Mouse (Mus musculus): Measurements from ENCODE around the gene Olfr259. TPM values are rescaled to one million over a fixed set of nuclear protein-coding genes. Genes with fewer than 3 reads are reported as not detected.

Gene Olfr259
- total RNA-seq (2014; rRNA removed) (not detected in 2 replicates), polyA plus RNA-seq (2015; fragmentation: Nextera tagmentation; extraction: Ambion mirVana) (not detected in 2 replicates)

DNA sequence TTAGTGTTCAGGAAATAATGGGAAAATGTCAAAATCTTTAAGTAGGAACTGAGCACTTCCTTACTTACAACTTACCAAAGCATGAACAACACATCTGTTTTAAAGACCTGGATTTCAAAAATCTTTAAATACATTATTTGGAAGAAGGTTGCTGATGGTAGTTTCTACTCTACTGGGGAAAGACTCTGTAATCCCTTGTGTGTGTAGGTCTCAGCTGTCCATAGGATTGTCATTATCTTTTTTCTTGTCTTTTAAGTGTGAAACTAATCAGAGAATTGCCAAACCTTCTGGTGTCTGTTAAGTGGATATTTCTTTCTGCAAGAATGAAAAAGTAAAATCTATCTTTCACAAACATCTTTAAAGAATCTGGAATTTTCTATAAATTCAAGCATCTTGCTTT is at the start of gene Olfr259:
Gene Olfr259, minus strand, starts transcription at position 101 of the 400 bp plus-strand sequence.
- DNase-seq (no peak), ATAC-seq (no peak)
- Histone ChIP-seq H3K9ac (no peak within 1 kb of the TSS), H3K4me3 (ENCODE audit: low read depth, low read length) (no peak within 1 kb of the TSS), H3K27me3 (ENCODE audit: insufficient read depth, low read length) (no peaks in the 10 kb centered on the region), H3K9me3 (ENCODE audit: low read length) (no peaks in the 10 kb centered on the region), H3K4me2 (ENCODE audit: low read depth) (no peak within 1 kb of the TSS), H3K36me3 (ENCODE audit: insufficient read depth) (no peaks in the 10 kb centered on the region), H3K27ac (ENCODE audit: low read depth, low read length) (no peak within 1 kb of the TSS), H3K4me1 (ENCODE audit: insufficient read depth) (no peaks in the 10 kb centered on the region)
- TF ChIP-seq CTCF (IDR thresholded peaks at IDR 0.05; ENCODE audit: low read depth) = no peak

DNA sequence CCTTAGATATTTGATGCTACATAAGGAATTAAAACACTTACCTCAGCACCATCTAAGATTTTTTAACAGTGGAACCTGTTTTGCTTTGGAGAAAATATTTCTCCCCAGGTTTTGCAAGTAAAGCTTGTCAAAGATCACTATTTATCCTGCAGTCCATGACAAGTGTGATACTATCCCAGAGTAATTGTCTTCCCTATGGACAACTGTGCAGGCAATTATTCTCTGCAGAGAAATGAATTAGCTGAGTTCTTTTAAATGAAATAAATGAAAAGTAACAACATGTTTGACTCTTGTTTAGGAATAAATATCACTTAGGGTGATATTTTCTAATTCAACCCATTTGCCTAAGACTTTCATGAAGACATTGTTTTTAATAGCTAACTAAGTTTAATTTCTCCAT is 38.2 kb upstream of the Olfr259 start, which contains the start of gene Olfr1111:
Gene Olfr1111, minus strand, starts transcription at position 101 of the 400 bp plus-strand sequence.
- Histone ChIP-seq H3K36me3 (ENCODE audit: insufficient read depth) (no peaks in the 10 kb centered on the region), H3K9ac (no peak within 1 kb of the TSS), H3K27ac (ENCODE audit: low read depth, low read length) (no peak within 1 kb of the TSS), H3K4me3 (ENCODE audit: low read depth, low read length) (no peak within 1 kb of the TSS), H3K27me3 (ENCODE audit: insufficient read depth, low read length) (no peaks in the 10 kb centered on the region), H3K4me2 (ENCODE audit: low read depth) (no peak within 1 kb of the TSS), H3K4me1 (ENCODE audit: insufficient read depth) (no peaks in the 10 kb centered on the region), H3K9me3 (ENCODE audit: low read length) (no peaks in the 10 kb centered on the region)
- TF ChIP-seq CTCF (IDR thresholded peaks at IDR 0.05; ENCODE audit: low read depth) = no peak
- DNase-seq (no peak), ATAC-seq (no peak)

DNA sequence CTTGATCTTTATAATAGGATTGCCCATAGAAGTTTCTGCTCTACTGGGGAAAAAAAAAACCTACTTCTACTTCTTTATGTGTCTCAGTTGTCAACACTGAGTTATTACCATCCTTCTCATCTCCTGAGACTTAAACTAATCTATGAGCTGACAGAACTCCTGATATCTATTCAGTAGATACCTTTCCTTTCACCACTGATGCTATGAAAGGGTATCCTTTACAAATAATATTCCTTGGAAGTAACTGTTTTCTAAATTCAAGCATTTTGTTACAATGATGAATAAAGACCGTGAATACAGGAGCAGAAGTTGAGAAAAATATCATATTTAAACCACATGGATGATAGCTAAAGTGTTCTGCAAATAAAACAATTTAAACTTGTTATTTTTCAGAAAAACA is 25.8 kb upstream of the Olfr259 start, which contains the start of gene Olfr1110:
Gene Olfr1110, minus strand, starts transcription at position 101 of the 400 bp plus-strand sequence.
- no peaks in the 10 kb centered on the region for H3K9me3 ChIP-seq (ENCODE audit: low read length)

DNA sequence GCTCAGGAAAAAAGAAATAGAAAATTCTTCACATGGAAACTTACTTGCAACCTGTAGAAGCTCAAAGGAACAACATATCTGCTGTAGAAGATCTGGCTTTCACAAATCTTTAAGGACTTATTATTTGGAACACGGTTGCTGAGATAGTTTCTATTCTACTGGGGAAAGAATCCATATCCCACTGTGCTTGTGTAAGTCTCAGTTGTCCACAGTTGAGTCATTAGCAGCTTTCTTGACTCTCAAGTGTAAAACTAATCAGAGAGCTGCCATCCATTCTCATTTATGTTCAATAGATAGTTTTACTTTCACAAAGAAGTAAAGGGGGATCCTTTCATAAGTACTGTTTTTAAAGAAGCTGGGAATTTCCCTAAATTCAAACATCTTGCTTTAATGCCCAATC is 18.5 kb downstream of the Olfr259 start, which contains the start of gene Olfr1109:
Gene Olfr1109, minus strand, starts transcription at position 101 of the 400 bp plus-strand sequence.
- no peak within 1 kb of the TSS for H3K27ac ChIP-seq (ENCODE audit: low read depth, low read length)
- 38% methylated on average over 1 of the region's 1 CpGs for WGBS
- no peak for TF ChIP-seq CTCF (IDR thresholded peaks at IDR 0.05; ENCODE audit: low read depth)

More for the DNA sequence above, 25.8 kb upstream of the Olfr259 start, which contains the start of gene Olfr1110:
- Histone ChIP-seq H3K27ac (ENCODE audit: low read depth, low read length) (no peak within 1 kb of the TSS), H3K4me1 (ENCODE audit: insufficient read depth) (no peaks in the 10 kb centered on the region), H3K36me3 (ENCODE audit: insufficient read depth) (no peaks in the 10 kb centered on the region), H3K4me3 (ENCODE audit: low read depth, low read length) (no peak within 1 kb of the TSS), H3K4me2 (ENCODE audit: low read depth) (no peak within 1 kb of the TSS), H3K9ac (no peak within 1 kb of the TSS), H3K27me3 (ENCODE audit: insufficient read depth, low read length) (no peaks in the 10 kb centered on the region)
- ATAC-seq (no peak), DNase-seq (no peak)
- WGBS = 75% methylated on average over 1 of the region's 1 CpGs
- TF ChIP-seq CTCF (IDR thresholded peaks at IDR 0.05; ENCODE audit: low read depth) = no peak

DNA sequence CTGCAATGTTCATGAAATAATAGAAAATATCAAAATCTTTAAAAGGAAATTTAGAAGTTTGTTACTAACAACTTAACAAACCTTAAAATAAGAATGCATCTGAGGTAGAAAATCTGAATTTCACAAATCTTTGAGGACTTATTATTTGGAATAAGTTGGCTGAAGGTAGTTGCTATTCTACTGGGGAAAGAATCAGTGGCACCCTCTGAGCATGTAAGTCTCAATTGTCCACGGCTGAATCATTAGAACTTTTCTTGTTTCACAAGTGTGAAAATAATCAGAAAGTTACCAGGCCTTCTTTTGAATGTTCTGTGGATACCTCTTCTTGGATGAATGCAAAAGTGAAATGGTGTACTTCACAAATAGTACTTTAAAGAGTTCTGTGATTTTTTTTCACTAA is 38.6 kb downstream of the Olfr259 start, which contains the start of gene Olfr1107:
Gene Olfr1107, minus strand, starts transcription at position 101 of the 400 bp plus-strand sequence.
- WGBS = 83% methylated on average over 1 of the region's 1 CpGs
- H3K9ac ChIP-seq = no peak within 1 kb of the TSS
- ATAC-seq = no peak
- H3K4me1 ChIP-seq (ENCODE audit: insufficient read depth) = no peaks in the 10 kb centered on the region
- no peaks in the 10 kb centered on the region for H3K9me3 ChIP-seq (ENCODE audit: low read length)
- no peaks in the 10 kb centered on the region for H3K27me3 ChIP-seq (ENCODE audit: insufficient read depth, low read length)
- H3K4me3 ChIP-seq (ENCODE audit: low read depth, low read length) = no peak within 1 kb of the TSS
- DNase-seq = no peak
- H3K36me3 ChIP-seq (ENCODE audit: insufficient read depth) = no peaks in the 10 kb centered on the region
- no peak within 1 kb of the TSS for H3K4me2 ChIP-seq (ENCODE audit: low read depth)
- no peak within 1 kb of the TSS for H3K27ac ChIP-seq (ENCODE audit: low read depth, low read length)
- no peak for TF ChIP-seq CTCF (IDR thresholded peaks at IDR 0.05; ENCODE audit: low read depth)

More for the DNA sequence above, 18.5 kb downstream of the Olfr259 start, which contains the start of gene Olfr1109:
- Histone ChIP-seq H3K4me1 (ENCODE audit: insufficient read depth) (no peaks in the 10 kb centered on the region), H3K9ac (no peak within 1 kb of the TSS), H3K4me2 (ENCODE audit: low read depth) (no peak within 1 kb of the TSS), H3K9me3 (ENCODE audit: low read length) (no peaks in the 10 kb centered on the region), H3K27me3 (ENCODE audit: insufficient read depth, low read length) (no peaks in the 10 kb centered on the region), H3K4me3 (ENCODE audit: low read depth, low read length) (no peak within 1 kb of the TSS), H3K36me3 (ENCODE audit: insufficient read depth) (no peaks in the 10 kb centered on the region)
- no peak for DNase-seq
- ATAC-seq = no peak

Other genes with a start within 250 kb of the Olfr259 start
- not detected in 2 replicates for gene Gm13723, start 239.8 kb downstream of the Olfr259 start, total RNA-seq (2014; rRNA removed)
- not detected in 2 replicates for gene Gm13723, start 239.8 kb downstream of the Olfr259 start, polyA plus RNA-seq (2015; fragmentation: Nextera tagmentation; extraction: Ambion mirVana)
- not detected in 2 replicates for gene Olfr1097, start 222.4 kb downstream of the Olfr259 start, total RNA-seq (2014; rRNA removed)
- gene Olfr1097, start 222.4 kb downstream of the Olfr259 start, polyA plus RNA-seq (2015; fragmentation: Nextera tagmentation; extraction: Ambion mirVana) = not detected in 2 replicates
- gene Olfr1098, start 190.0 kb downstream of the Olfr259 start, total RNA-seq (2014; rRNA removed) = not detected in 2 replicates
- not detected in 2 replicates for gene Olfr1098, start 190.0 kb downstream of the Olfr259 start, polyA plus RNA-seq (2015; fragmentation: Nextera tagmentation; extraction: Ambion mirVana)
- not detected in 2 replicates for gene Olfr1099, start 153.9 kb downstream of the Olfr259 start, total RNA-seq (2014; rRNA removed)
- not detected in 2 replicates for gene Olfr1099, start 153.9 kb downstream of the Olfr259 start, polyA plus RNA-seq (2015; fragmentation: Nextera tagmentation; extraction: Ambion mirVana)
- not detected in 2 replicates for gene Olfr1100, start 134.6 kb downstream of the Olfr259 start, total RNA-seq (2014; rRNA removed)
- gene Olfr1100, start 134.6 kb downstream of the Olfr259 start, polyA plus RNA-seq (2015; fragmentation: Nextera tagmentation; extraction: Ambion mirVana) = not detected in 2 replicates
- not detected in 2 replicates for gene Olfr1101, start 123.3 kb downstream of the Olfr259 start, total RNA-seq (2014; rRNA removed)
- not detected in 2 replicates for gene Olfr1101, start 123.3 kb downstream of the Olfr259 start, polyA plus RNA-seq (2015; fragmentation: Nextera tagmentation; extraction: Ambion mirVana)
- gene Olfr1102, start 116.2 kb downstream of the Olfr259 start, total RNA-seq (2014; rRNA removed) = not detected in 2 replicates
- gene Olfr1102, start 116.2 kb downstream of the Olfr259 start, polyA plus RNA-seq (2015; fragmentation: Nextera tagmentation; extraction: Ambion mirVana) = not detected in 2 replicates
- not detected in 2 replicates for gene Olfr1104, start 87.5 kb downstream of the Olfr259 start, total RNA-seq (2014; rRNA removed)
- gene Olfr1104, start 87.5 kb downstream of the Olfr259 start, polyA plus RNA-seq (2015; fragmentation: Nextera tagmentation; extraction: Ambion mirVana) = not detected in 2 replicates
- not detected in 2 replicates for gene Olfr1105, start 78.0 kb downstream of the Olfr259 start, total RNA-seq (2014; rRNA removed)
- gene Olfr1105, start 78.0 kb downstream of the Olfr259 start, polyA plus RNA-seq (2015; fragmentation: Nextera tagmentation; extraction: Ambion mirVana) = not detected in 2 replicates
- not detected in 2 replicates for gene Olfr1106, start 62.3 kb downstream of the Olfr259 start, total RNA-seq (2014; rRNA removed)
- gene Olfr1106, start 62.3 kb downstream of the Olfr259 start, polyA plus RNA-seq (2015; fragmentation: Nextera tagmentation; extraction: Ambion mirVana) = not detected in 2 replicates
- not detected in 2 replicates for gene Olfr1107, start 38.8 kb downstream of the Olfr259 start, total RNA-seq (2014; rRNA removed)
- gene Olfr1107, start 38.8 kb downstream of the Olfr259 start, polyA plus RNA-seq (2015; fragmentation: Nextera tagmentation; extraction: Ambion mirVana) = not detected in 2 replicates
- not detected in 2 replicates for gene Olfr1109, start 18.6 kb downstream of the Olfr259 start, total RNA-seq (2014; rRNA removed)
- gene Olfr1109, start 18.6 kb downstream of the Olfr259 start, polyA plus RNA-seq (2015; fragmentation: Nextera tagmentation; extraction: Ambion mirVana) = not detected in 2 replicates
- not detected in 2 replicates for gene Olfr1110, start 25.7 kb upstream of the Olfr259 start, total RNA-seq (2014; rRNA removed)
- not detected in 2 replicates for gene Olfr1110, start 25.7 kb upstream of the Olfr259 start, polyA plus RNA-seq (2015; fragmentation: Nextera tagmentation; extraction: Ambion mirVana)
- not detected in 2 replicates for gene Olfr1111, start 38.1 kb upstream of the Olfr259 start, total RNA-seq (2014; rRNA removed)
- gene Olfr1111, start 38.1 kb upstream of the Olfr259 start, polyA plus RNA-seq (2015; fragmentation: Nextera tagmentation; extraction: Ambion mirVana) = not detected in 2 replicates
- not detected in 2 replicates for gene Olfr1112, start 73.2 kb upstream of the Olfr259 start, total RNA-seq (2014; rRNA removed)
- not detected in 2 replicates for gene Olfr1112, start 73.2 kb upstream of the Olfr259 start, polyA plus RNA-seq (2015; fragmentation: Nextera tagmentation; extraction: Ambion mirVana)
- gene Olfr1113, start 94.4 kb upstream of the Olfr259 start, total RNA-seq (2014; rRNA removed) = not detected in 2 replicates
- not detected in 2 replicates for gene Olfr1113, start 94.4 kb upstream of the Olfr259 start, polyA plus RNA-seq (2015; fragmentation: Nextera tagmentation; extraction: Ambion mirVana)
- not detected in 2 replicates for gene Olfr1115, start 133.4 kb upstream of the Olfr259 start, total RNA-seq (2014; rRNA removed)
- not detected in 2 replicates for gene Olfr1115, start 133.4 kb upstream of the Olfr259 start, polyA plus RNA-seq (2015; fragmentation: Nextera tagmentation; extraction: Ambion mirVana)
- gene Olfr1116, start 153.0 kb upstream of the Olfr259 start, total RNA-seq (2014; rRNA removed) = not detected in 2 replicates
- not detected in 2 replicates for gene Olfr1116, start 153.0 kb upstream of the Olfr259 start, polyA plus RNA-seq (2015; fragmentation: Nextera tagmentation; extraction: Ambion mirVana)
- gene Olfr1118, start 193.0 kb upstream of the Olfr259 start, total RNA-seq (2014; rRNA removed) = not detected in 2 replicates
- gene Olfr1118, start 193.0 kb upstream of the Olfr259 start, polyA plus RNA-seq (2015; fragmentation: Nextera tagmentation; extraction: Ambion mirVana) = not detected in 2 replicates
- not detected in 2 replicates for gene Olfr1120, start 240.2 kb upstream of the Olfr259 start, total RNA-seq (2014; rRNA removed)
- gene Olfr1120, start 240.2 kb upstream of the Olfr259 start, polyA plus RNA-seq (2015; fragmentation: Nextera tagmentation; extraction: Ambion mirVana) = not detected in 2 replicates